Mouse (Mus musculus): Measurements from ENCODE around the gene Mdn1. TPM values are rescaled to one million over a fixed set of nuclear protein-coding genes. Genes with fewer than 3 reads are reported as not detected.
A peak's percentile ranks its signal among the peaks of the same experiment; 100 is the strongest.

The Mdn1 gene
- 19.4 and 23.4 TPM in 2 replicates for polyA plus RNA-seq (2014; fragmentation: Nextera tagmentation; extraction: Ambion mirVana)

DNA sequence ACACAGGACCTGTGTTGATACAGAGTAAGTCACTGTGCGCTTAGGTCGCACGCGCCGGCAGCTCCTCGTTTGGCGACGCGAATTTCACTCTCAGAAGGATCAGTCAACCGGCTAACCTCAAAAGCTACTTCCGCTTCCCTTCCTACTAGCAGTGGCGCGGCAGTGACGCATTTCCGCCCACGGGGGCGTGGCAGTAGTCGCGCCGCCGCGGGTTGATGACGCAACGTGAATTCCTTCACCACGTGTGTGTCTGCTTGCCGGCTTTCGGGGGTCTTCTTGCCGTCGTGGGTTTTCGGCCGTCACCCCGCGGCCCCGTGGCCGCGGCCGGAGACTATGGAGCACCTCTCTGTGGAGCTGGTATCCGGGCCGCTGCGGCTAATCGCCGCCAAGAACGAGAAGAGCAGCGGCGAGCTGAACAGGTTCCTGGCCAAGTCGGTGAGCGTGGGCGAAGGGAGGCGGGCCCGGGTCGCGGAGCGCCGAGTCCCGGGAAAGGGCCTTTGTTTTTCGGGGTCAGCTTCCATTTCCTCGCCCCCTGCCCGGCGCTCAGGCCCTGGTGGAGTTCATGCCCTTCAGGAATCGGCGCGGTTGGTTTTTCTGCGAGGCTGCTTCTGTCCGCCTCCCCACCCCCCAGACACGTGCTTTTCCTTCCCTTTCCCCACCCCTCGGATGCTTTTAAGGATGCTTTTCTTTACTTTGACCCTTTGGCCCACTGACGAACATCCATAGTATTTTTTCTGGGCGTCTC, at the start of gene Mdn1:
Mdn1 (plus strand) TSS at position 202 of the 745 bp plus-strand sequence.
- peak; percentile 91 for ATAC-seq (replicated peaks; ENCODE audit: low FRiP score, low TSS enrichment, low read depth)

DNA sequence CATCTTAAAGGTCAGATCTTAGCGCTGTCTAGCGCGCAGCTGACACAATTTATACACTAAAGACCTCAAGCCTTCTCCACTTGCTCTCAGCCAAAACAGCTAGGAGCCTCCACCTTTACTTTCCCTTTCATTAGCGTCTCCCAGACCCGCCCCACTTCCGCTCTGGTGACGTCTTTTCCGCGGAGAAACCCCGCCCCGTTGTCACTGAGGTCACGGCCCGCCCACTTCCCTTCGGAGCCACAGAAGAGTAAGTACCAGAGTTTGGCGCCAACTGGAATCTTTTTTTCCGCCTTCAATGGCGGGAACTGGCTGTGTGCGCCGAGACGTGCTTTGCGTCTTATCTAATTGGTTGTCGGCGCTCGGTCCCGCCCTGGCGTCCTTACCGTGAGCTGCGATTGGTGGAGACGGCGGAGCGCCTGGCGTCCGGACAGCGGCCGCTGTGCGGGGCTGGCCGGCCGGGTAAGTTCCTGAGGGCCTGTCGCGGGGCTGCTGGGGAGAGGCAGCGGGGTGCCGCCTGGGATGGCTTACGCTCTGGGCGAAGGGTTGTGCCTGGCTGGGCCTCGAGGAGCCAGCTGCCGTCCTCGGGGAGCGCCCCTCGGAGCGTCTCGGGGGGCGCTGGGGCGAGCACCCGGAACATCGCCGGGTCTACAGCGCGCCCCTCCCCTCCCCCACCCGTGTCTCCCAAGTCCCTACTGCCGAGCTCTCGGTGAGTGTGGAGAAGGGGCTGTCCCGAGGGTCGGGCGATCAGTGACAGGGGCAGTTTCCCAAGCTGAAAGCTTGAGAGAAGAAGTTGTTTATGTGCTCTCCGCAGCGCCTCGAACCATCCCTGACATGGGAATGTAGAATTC, 41.7 kb upstream of the Mdn1 start, which contains the start of gene Casp8ap2:
Casp8ap2 (plus strand) TSS at position 418 of the 848 bp plus-strand sequence.
- Histone ChIP-seq H3K4me3 (ENCODE audit: low read depth, low read length) (peak within 1 kb of the TSS; percentile 92), H3K9ac (ENCODE audit: low read length) (peak within 1 kb of the TSS; percentile 86), H3K4me2 (ENCODE audit: low read length) (peak within 1 kb of the TSS; percentile 86), H3K36me3 (ENCODE audit: control insufficient read depth, insufficient read depth, low read length) (0 out of 2 replicates have a peak, but pooled peaks cover 5% of the 10 kb centered on the region), H3K9me3 (ENCODE audit: control insufficient read depth, low read length) (no peaks in the 10 kb centered on the region), H3K27me3 (replicated peaks; ENCODE audit: control insufficient read depth, insufficient read depth, low read length) (no peaks in the 10 kb centered on the region), H3K4me1 (replicated peaks; ENCODE audit: control insufficient read depth, insufficient read depth, low read length) (peaks cover 11% of the 10 kb centered on the region), H3K27ac (ENCODE audit: low read depth) (peak within 1 kb of the TSS; percentile 82)
- DNase-seq (ENCODE audit: low spot score): peak; percentile 99
- under 1% methylated on average over 59 of the region's 67 CpGs for WGBS
- peak; percentile 100 for ATAC-seq (replicated peaks; ENCODE audit: low FRiP score, low TSS enrichment, low read depth)

More for the DNA sequence above, at the start of gene Mdn1:
- peak; percentile 99 for DNase-seq (ENCODE audit: low spot score)
- peak within 1 kb of the TSS; percentile 72 for H3K4me2 ChIP-seq (ENCODE audit: low read length)
- H3K36me3 ChIP-seq (ENCODE audit: control insufficient read depth, insufficient read depth, low read length): peaks cover 16% of the 10 kb centered on the region
- H3K4me3 ChIP-seq (ENCODE audit: low read depth, low read length): peak within 1 kb of the TSS; percentile 71
- WGBS: under 1% methylated on average over 65 of the region's 68 CpGs
- no peaks in the 10 kb centered on the region for H3K9me3 ChIP-seq (ENCODE audit: control insufficient read depth, low read length)
- H3K27ac ChIP-seq (ENCODE audit: low read depth): peak within 1 kb of the TSS; percentile 49
- peak within 1 kb of the TSS; percentile 66 for H3K9ac ChIP-seq (ENCODE audit: low read length)
- peaks cover 8% of the 10 kb centered on the region for H3K4me1 ChIP-seq (replicated peaks; ENCODE audit: control insufficient read depth, insufficient read depth, low read length)
- H3K27me3 ChIP-seq (replicated peaks; ENCODE audit: control insufficient read depth, insufficient read depth, low read length): no peaks in the 10 kb centered on the region

DNA sequence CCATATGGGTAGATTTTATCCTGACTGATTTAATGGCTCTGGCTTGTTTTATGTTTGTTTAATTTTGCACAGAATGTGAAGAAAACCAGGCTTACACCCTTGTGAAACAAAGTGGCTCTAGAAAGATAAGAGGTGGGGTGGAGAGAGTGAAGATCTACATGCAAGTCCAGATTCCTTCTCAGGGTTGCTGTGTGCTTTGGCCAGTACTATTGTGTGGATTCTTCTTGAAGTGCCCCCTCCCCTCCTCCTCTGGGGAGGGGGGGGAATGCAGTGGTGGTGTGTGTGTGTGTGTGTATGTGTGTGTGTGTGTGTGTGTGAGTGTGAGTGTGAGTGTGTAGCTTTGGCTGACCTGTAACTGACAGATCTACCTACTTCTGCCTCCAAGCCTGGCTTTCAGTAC, 35.3 kb upstream of the Mdn1 start:
- DNase-seq (ENCODE audit: low spot score) (no peak), ATAC-seq (replicated peaks; ENCODE audit: low FRiP score, low TSS enrichment, low read depth) (no peak)
- no peak overlapping the region for H3K9ac ChIP-seq (ENCODE audit: low read length)
- H3K27me3 ChIP-seq (replicated peaks; ENCODE audit: control insufficient read depth, insufficient read depth, low read length): no peaks in the 10 kb centered on the region
- H3K27ac ChIP-seq (ENCODE audit: low read depth): no peak overlapping the region
- no peak overlapping the region for H3K4me2 ChIP-seq (ENCODE audit: low read length)
- peaks cover 17% of the 10 kb centered on the region; the same call in 1 of the 2 replicates for H3K36me3 ChIP-seq (ENCODE audit: control insufficient read depth, insufficient read depth, low read length)
- no peak overlapping the region for H3K4me3 ChIP-seq (ENCODE audit: low read depth, low read length)
- H3K4me1 ChIP-seq (replicated peaks; ENCODE audit: control insufficient read depth, insufficient read depth, low read length): peaks cover 4% of the 10 kb centered on the region; the same call in 1 of the 2 replicates
- no peaks in the 10 kb centered on the region for H3K9me3 ChIP-seq (ENCODE audit: control insufficient read depth, low read length)

DNA sequence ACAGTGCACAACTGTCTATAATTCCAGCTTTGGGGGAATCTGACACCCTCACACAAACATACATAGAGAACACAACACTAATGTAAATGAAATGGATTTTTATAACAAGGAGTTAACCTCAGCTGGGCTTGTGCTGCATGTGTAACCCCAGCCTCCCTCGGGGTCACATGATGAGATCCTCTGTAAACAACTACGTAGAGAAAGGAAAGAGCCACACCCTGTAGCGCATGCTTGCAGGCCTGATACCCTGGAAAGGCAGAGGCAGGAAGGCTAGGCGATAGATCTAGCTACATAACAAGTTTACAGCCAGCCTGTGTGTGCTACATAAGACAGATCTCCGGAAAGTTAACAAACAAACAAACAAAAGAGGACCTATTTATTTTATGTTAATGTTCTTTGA, 5.2 kb upstream of the Mdn1 start:
- DNase-seq (ENCODE audit: low spot score): no peak

DNA sequence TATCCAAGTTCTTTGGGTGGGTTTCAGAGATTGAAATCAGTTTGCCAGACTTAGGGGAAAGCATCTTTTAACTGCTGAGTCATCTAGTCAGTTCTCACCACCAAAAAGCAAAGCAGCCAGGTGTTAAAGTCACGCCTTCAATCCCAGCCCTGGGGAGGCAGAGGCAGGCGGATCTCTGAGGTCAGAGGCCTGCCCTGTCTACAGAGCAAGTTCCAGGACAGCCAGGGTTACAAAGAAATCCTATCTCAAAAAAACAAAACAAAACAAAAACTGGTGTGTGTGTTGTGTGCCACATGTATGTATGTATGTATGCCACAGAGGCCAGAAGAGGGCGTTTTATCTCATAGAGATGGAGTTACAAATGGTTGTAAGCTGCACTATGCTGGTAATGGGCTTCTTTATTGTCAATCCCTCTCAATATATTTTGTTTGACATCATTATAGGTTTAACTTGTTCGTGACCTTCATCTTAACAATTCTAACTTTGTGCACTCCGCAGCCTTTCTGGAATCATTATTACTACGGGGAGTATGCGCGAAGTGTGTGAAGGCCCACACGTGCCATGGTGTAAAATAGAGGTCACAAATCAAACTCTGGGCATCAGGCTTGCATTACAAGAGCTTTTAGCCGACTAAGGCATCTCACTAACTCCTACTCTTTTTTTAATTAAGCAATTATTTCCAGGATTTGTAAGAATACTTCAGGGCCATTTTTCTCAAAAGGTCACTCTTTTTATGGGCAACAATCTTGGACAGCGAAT, 594 bp upstream of the Mdn1 start:
- ATAC-seq (replicated peaks; ENCODE audit: low FRiP score, low TSS enrichment, low read depth) (0 out of 2 replicates have a peak, but pooled peaks have one; percentile 3), DNase-seq (ENCODE audit: low spot score) (no peak)
- Histone ChIP-seq H3K9ac (ENCODE audit: low read length) (peak overlapping the region; percentile 66), H3K27ac (ENCODE audit: low read depth) (peak overlapping the region; percentile 49), H3K27me3 (replicated peaks; ENCODE audit: control insufficient read depth, insufficient read depth, low read length) (no peaks in the 10 kb centered on the region), H3K4me2 (ENCODE audit: low read length) (peak overlapping the region; percentile 72), H3K4me1 (replicated peaks; ENCODE audit: control insufficient read depth, insufficient read depth, low read length) (peaks cover 8% of the 10 kb centered on the region), H3K9me3 (ENCODE audit: control insufficient read depth, low read length) (no peaks in the 10 kb centered on the region), H3K4me3 (ENCODE audit: low read depth, low read length) (peak overlapping the region; percentile 71), H3K36me3 (ENCODE audit: control insufficient read depth, insufficient read depth, low read length) (peaks cover 15% of the 10 kb centered on the region)
- WGBS: 54% methylated on average over 11 of the region's 11 CpGs

More for the DNA sequence above, 5.2 kb upstream of the Mdn1 start:
- H3K4me3 ChIP-seq (ENCODE audit: low read depth, low read length): no peak overlapping the region
- 67% methylated on average over 5 of the region's 5 CpGs for WGBS
- no peaks in the 10 kb centered on the region for H3K27me3 ChIP-seq (replicated peaks; ENCODE audit: control insufficient read depth, insufficient read depth, low read length)
- no peak overlapping the region for H3K9ac ChIP-seq (ENCODE audit: low read length)
- H3K36me3 ChIP-seq (ENCODE audit: control insufficient read depth, insufficient read depth, low read length): peaks cover 52% of the 10 kb centered on the region
- no peak overlapping the region for H3K4me2 ChIP-seq (ENCODE audit: low read length)
- H3K27ac ChIP-seq (ENCODE audit: low read depth): no peak overlapping the region
- H3K4me1 ChIP-seq (replicated peaks; ENCODE audit: control insufficient read depth, insufficient read depth, low read length): 0 out of 2 replicates have a peak, but pooled peaks cover 3% of the 10 kb centered on the region
- no peak for ATAC-seq (replicated peaks; ENCODE audit: low FRiP score, low TSS enrichment, low read depth)
- no peaks in the 10 kb centered on the region for H3K9me3 ChIP-seq (ENCODE audit: control insufficient read depth, low read length)

DNA sequence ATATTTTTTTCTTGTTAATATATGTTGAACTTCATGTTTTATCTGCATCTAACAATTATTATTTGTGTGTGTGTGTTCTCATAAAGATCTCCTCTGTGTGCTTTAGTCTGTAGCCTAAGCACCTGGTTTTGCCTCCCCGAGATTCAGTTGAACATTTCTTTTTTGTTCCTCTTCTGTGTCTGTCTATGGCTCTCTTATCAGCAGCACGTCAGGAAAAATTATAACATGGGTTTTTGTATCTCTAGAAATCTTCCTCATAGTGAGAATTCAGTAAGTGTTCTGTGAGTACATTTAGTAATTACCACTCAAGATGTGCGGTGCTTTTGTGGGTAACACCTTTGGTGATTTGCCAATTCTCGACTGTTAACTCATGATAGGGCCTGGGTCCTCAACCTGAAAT, 8.9 kb downstream of the Mdn1 start:
- Histone ChIP-seq H3K9me3 (ENCODE audit: control insufficient read depth, low read length) (no peaks in the 10 kb centered on the region), H3K4me1 (replicated peaks; ENCODE audit: control insufficient read depth, insufficient read depth, low read length) (no peaks in the 10 kb centered on the region), H3K27ac (ENCODE audit: low read depth) (no peak overlapping the region), H3K9ac (ENCODE audit: low read length) (no peak overlapping the region), H3K36me3 (ENCODE audit: control insufficient read depth, insufficient read depth, low read length) (peaks cover 78% of the 10 kb centered on the region), H3K4me2 (ENCODE audit: low read length) (no peak overlapping the region), H3K4me3 (ENCODE audit: low read depth, low read length) (no peak overlapping the region), H3K27me3 (replicated peaks; ENCODE audit: control insufficient read depth, insufficient read depth, low read length) (no peaks in the 10 kb centered on the region)
- DNase-seq (ENCODE audit: low spot score): no peak
- ATAC-seq (replicated peaks; ENCODE audit: low FRiP score, low TSS enrichment, low read depth): no peak
- 88% methylated on average over 4 of the region's 4 CpGs for WGBS

- no peak for DNase-seq (ENCODE audit: low spot score)
- H3K4me1 ChIP-seq (replicated peaks; ENCODE audit: control insufficient read depth, insufficient read depth, low read length): no peaks in the 10 kb centered on the region
- no peaks in the 10 kb centered on the region for H3K9me3 ChIP-seq (ENCODE audit: control insufficient read depth, low read length)
- no peak overlapping the region for H3K9ac ChIP-seq (ENCODE audit: low read length)
- ATAC-seq (replicated peaks; ENCODE audit: low FRiP score, low TSS enrichment, low read depth): no peak
- H3K36me3 ChIP-seq (ENCODE audit: control insufficient read depth, insufficient read depth, low read length): peaks cover 89% of the 10 kb centered on the region
- no peaks in the 10 kb centered on the region for H3K27me3 ChIP-seq (replicated peaks; ENCODE audit: control insufficient read depth, insufficient read depth, low read length)
- H3K4me3 ChIP-seq (ENCODE audit: low read depth, low read length): no peak overlapping the region
- 91% methylated on average over 1 of the region's 1 CpGs for whole genome bisulfite sequencing
- H3K27ac ChIP-seq (ENCODE audit: low read depth): no peak overlapping the region
- no peak overlapping the region for H3K4me2 ChIP-seq (ENCODE audit: low read length)
These were observed 11.4 kb downstream of the Mdn1 start for GRCm38 (mm10) chr4:32668291-32668690.

GRCm38 (mm10) chr4:32669825-32670224, 12.9 kb downstream of the Mdn1 start:
- Histone ChIP-seq H3K9ac (ENCODE audit: low read length) (no peak overlapping the region), H3K4me3 (ENCODE audit: low read depth, low read length) (no peak overlapping the region), H3K27me3 (replicated peaks; ENCODE audit: control insufficient read depth, insufficient read depth, low read length) (no peaks in the 10 kb centered on the region), H3K9me3 (ENCODE audit: control insufficient read depth, low read length) (no peaks in the 10 kb centered on the region), H3K4me1 (replicated peaks; ENCODE audit: control insufficient read depth, insufficient read depth, low read length) (no peaks in the 10 kb centered on the region), H3K27ac (ENCODE audit: low read depth) (no peak overlapping the region), H3K36me3 (ENCODE audit: control insufficient read depth, insufficient read depth, low read length) (peaks cover 85% of the 10 kb centered on the region), H3K4me2 (ENCODE audit: low read length) (no peak overlapping the region)
- 76% methylated on average over 2 of the region's 2 CpGs for whole genome bisulfite sequencing
- ATAC-seq (replicated peaks; ENCODE audit: low FRiP score, low TSS enrichment, low read depth): no peak
- no peak for DNase-seq (ENCODE audit: low spot score)

Measured in intestine, embryonic 14.5 days (tissue).